Mouse (Mus musculus) liver, embryonic 15.5 days (tissue): Measurements from ENCODE around the gene Ift20. TPM values are rescaled to one million over a fixed set of nuclear protein-coding genes. Genes with fewer than 3 reads are reported as not detected.

Source experiments
- ATAC-seq: fragments of 200-750 bp; cut with Nextera tagmentation; 2 replicates; pipeline ENCODE4 v1.8.0; 2017; ENCODE audit warnings: moderate number of reproducible peaks, mild to moderate bottlenecking, moderate library complexity; ENCODE audit not compliant: insufficient read depth
- H3K27ac ChIP-seq: fragments of 300-500 bp; sonication (generic); replicated peaks from 2 replicates; pipeline ENCODE4 v1.5.1; 2015; ENCODE audit warnings: mild to moderate bottlenecking, inconsistent platforms
- H3K27me3 ChIP-seq: fragments of 300-500 bp; sonication (generic); 2 replicates; pipeline ENCODE4 v1.6.1; 2015; ENCODE audit warnings: mild to moderate bottlenecking, inconsistent platforms
- H3K36me3 ChIP-seq: fragments of 300-500 bp; sonication (generic); replicated peaks from 2 replicates; pipeline ENCODE4 v1.6.1; 2015; ENCODE audit warnings: moderate library complexity, mild to moderate bottlenecking, inconsistent platforms
- H3K4me1 ChIP-seq: fragments of 300-500 bp; sonication (generic); replicated peaks from 2 replicates; pipeline ENCODE4 v1.6.1; 2015; ENCODE audit warnings: inconsistent platforms
- H3K4me2 ChIP-seq: fragments of 300-500 bp; sonication (generic); 2 replicates; pipeline ENCODE4 v1.6.1; 2015; ENCODE audit warnings: moderate library complexity, mild to moderate bottlenecking, inconsistent platforms
- H3K4me3 ChIP-seq: fragments of 300-500 bp; sonication (generic); replicated peaks from 2 replicates; pipeline ENCODE4 v1.5.1; 2015; ENCODE audit warnings: mild to moderate bottlenecking, inconsistent platforms
- H3K9ac ChIP-seq: fragments of 300-500 bp; sonication (generic); 2 replicates; pipeline ENCODE4 v1.6.1; 2015; ENCODE audit warnings: moderate library complexity, mild to moderate bottlenecking, inconsistent platforms
- H3K9me3 ChIP-seq: fragments of 300-500 bp; sonication (generic); replicated peaks from 2 replicates; pipeline ENCODE4 v1.6.1; 2016; ENCODE audit warnings: inconsistent platforms
- WGBS: fragments of 180-500 bp; shearing (Covaris S2); methylation state at CpG from one replicate; pipeline ENCODE4 v1.1.7; 2015; ENCODE audit warnings: mixed read lengths; ENCODE audit not compliant: insufficient replicate concordance; 5-methylcytosine and 5-hydroxymethylcytosine counted together
- polyA plus RNA-seq: library from polyadenylated mRNA; unstranded; fragments of >200 nt; fragmentation: Nextera tagmentation; extraction: Ambion mirVana; gene quantifications from 2 replicates; pipeline ENCODE4 v1.2.1, GENCODE M21; 2015

Gene Ift20
- polyA plus RNA-seq, 1 experiment from 2014 or later, result 66.1 TPM

- peaks cover 7% of the 10 kb centered on the region for H3K4me1 ChIP-seq
- H3K27me3 ChIP-seq, result peaks cover 36% of the 10 kb centered on the region
- H3K27ac ChIP-seq, result no peak within 1 kb of the TSS
- 51% methylated on average over 7 of the region's 7 CpGs for WGBS
- H3K4me2 ChIP-seq, result no peak within 1 kb of the TSS
- no peak within 1 kb of the TSS for H3K4me3 ChIP-seq
- no peaks in the 10 kb centered on the region for H3K9me3 ChIP-seq
- ATAC-seq, result no peak
- no peak within 1 kb of the TSS for H3K9ac ChIP-seq
- peaks cover 25% of the 10 kb centered on the region for H3K36me3 ChIP-seq
Observed at GRCm38 (mm10) chr11:78502909-78503650, 33.1 kb upstream of the Ift20 start, which contains the start of gene Sebox. Sebox (plus strand) TSS chr11:78503447.

- Histone ChIP-seq H3K4me1 (peaks cover 4% of the 10 kb centered on the region; the same call in 1 of the 2 replicates), H3K4me3 (no peak overlapping the region), H3K27ac (no peak overlapping the region), H3K27me3 (peaks cover 12% of the 10 kb centered on the region), H3K9me3 (no peaks in the 10 kb centered on the region), H3K9ac (no peak overlapping the region), H3K36me3 (peaks cover 46% of the 10 kb centered on the region), H3K4me2 (no peak overlapping the region)
- ATAC-seq, result no peak
- 62% methylated on average over 3 of the region's 3 CpGs for WGBS
Observed at GRCm38 (mm10) chr11:78505430-78505829, 30.7 kb upstream of the Ift20 start.

- ATAC-seq, result no peak
- Histone ChIP-seq H3K27ac (no peak overlapping the region), H3K4me3 (no peak overlapping the region), H3K4me1 (peaks cover 25% of the 10 kb centered on the region), H3K36me3 (peaks cover 46% of the 10 kb centered on the region), H3K9me3 (no peaks in the 10 kb centered on the region), H3K4me2 (no peak overlapping the region), H3K27me3 (no peaks in the 10 kb centered on the region), H3K9ac (no peak overlapping the region)
- 68% methylated on average over 5 of the region's 5 CpGs for WGBS
Observed at GRCm38 (mm10) chr11:78509148-78509547, 27.0 kb upstream of the Ift20 start.

- Histone ChIP-seq H3K27ac (peak within 1 kb of the TSS; percentile 77), H3K9me3 (no peaks in the 10 kb centered on the region), H3K27me3 (no peaks in the 10 kb centered on the region), H3K4me3 (peak within 1 kb of the TSS; percentile 72), H3K4me1 (peaks cover 25% of the 10 kb centered on the region), H3K9ac (peak within 1 kb of the TSS; percentile 86), H3K4me2 (peak within 1 kb of the TSS; percentile 87), H3K36me3 (peaks cover 46% of the 10 kb centered on the region)
- peak; percentile 94 for ATAC-seq
- under 1% methylated on average over 67 of the region's 67 CpGs for WGBS
Observed at GRCm38 (mm10) chr11:78512025-78512957, 23.9 kb upstream of the Ift20 start, which contains the start of the genes Tmem199 and Poldip2. Tmem199 (minus strand) TSS chr11:78512172. Poldip2 (plus strand) TSS chr11:78512193.

- H3K36me3 ChIP-seq, result peaks cover 46% of the 10 kb centered on the region
- 56% methylated on average over 3 of the region's 3 CpGs for WGBS
Observed at GRCm38 (mm10) chr11:78513106-78513790, 22.9 kb upstream of the Ift20 start.

GRCm38 (mm10) chr11:78515549-78516325, 20.4 kb upstream of the Ift20 start:
- no peak overlapping the region for H3K4me3 ChIP-seq
- no peak overlapping the region for H3K27ac ChIP-seq
- H3K27me3 ChIP-seq, result no peaks in the 10 kb centered on the region
- WGBS, result 47% methylated on average over 2 of the region's 2 CpGs
- no peak overlapping the region for H3K9ac ChIP-seq
- peaks cover 25% of the 10 kb centered on the region for H3K4me1 ChIP-seq
- no peak overlapping the region for H3K4me2 ChIP-seq
- no peak for ATAC-seq
- H3K9me3 ChIP-seq, result no peaks in the 10 kb centered on the region
- peaks cover 51% of the 10 kb centered on the region for H3K36me3 ChIP-seq

More at GRCm38 (mm10) chr11:78513106-78513790, 22.9 kb upstream of the Ift20 start:
- Histone ChIP-seq H3K4me1 (peaks cover 25% of the 10 kb centered on the region), H3K4me2 (peak overlapping the region; percentile 87), H3K9me3 (no peaks in the 10 kb centered on the region), H3K27me3 (no peaks in the 10 kb centered on the region), H3K9ac (peak overlapping the region; percentile 86; the same call in 1 of the 2 replicates), H3K4me3 (peak overlapping the region; percentile 72), H3K27ac (no peak overlapping the region)
- no peak for ATAC-seq

- Histone ChIP-seq H3K4me2 (no peak overlapping the region), H3K27ac (no peak overlapping the region), H3K4me3 (no peak overlapping the region), H3K27me3 (no peaks in the 10 kb centered on the region), H3K9me3 (no peaks in the 10 kb centered on the region), H3K36me3 (peaks cover 82% of the 10 kb centered on the region), H3K4me1 (no peaks in the 10 kb centered on the region), H3K9ac (no peak overlapping the region)
- 79% methylated on average over 10 of the region's 10 CpGs for WGBS
- ATAC-seq, result no peak
Observed at GRCm38 (mm10) chr11:78518931-78519330, 17.2 kb upstream of the Ift20 start.

- no peak overlapping the region for H3K27ac ChIP-seq
- no peak overlapping the region for H3K4me3 ChIP-seq
- H3K9ac ChIP-seq, result no peak overlapping the region
- no peaks in the 10 kb centered on the region for H3K4me1 ChIP-seq
- 67% methylated on average over 3 of the region's 3 CpGs for WGBS
- H3K9me3 ChIP-seq, result no peaks in the 10 kb centered on the region
- H3K27me3 ChIP-seq, result no peaks in the 10 kb centered on the region
- no peak for ATAC-seq
- peaks cover 89% of the 10 kb centered on the region for H3K36me3 ChIP-seq
- no peak overlapping the region for H3K4me2 ChIP-seq
Observed at GRCm38 (mm10) chr11:78521880-78522279, 14.3 kb upstream of the Ift20 start.

GRCm38 (mm10) chr11:78522481-78522997, 13.6 kb upstream of the Ift20 start:
- WGBS, result 94% methylated on average over 1 of the region's 1 CpGs
- H3K9ac ChIP-seq, result no peak overlapping the region
- ATAC-seq, result no peak
- no peak overlapping the region for H3K4me2 ChIP-seq
- H3K27me3 ChIP-seq, result no peaks in the 10 kb centered on the region
- no peak overlapping the region for H3K4me3 ChIP-seq
- H3K4me1 ChIP-seq, result no peaks in the 10 kb centered on the region
- H3K36me3 ChIP-seq, result peaks cover 94% of the 10 kb centered on the region
- no peak overlapping the region for H3K27ac ChIP-seq
- H3K9me3 ChIP-seq, result no peaks in the 10 kb centered on the region
